ENCODE assay signal across 9 mouse cellular contexts in the genomic region with DNA sequence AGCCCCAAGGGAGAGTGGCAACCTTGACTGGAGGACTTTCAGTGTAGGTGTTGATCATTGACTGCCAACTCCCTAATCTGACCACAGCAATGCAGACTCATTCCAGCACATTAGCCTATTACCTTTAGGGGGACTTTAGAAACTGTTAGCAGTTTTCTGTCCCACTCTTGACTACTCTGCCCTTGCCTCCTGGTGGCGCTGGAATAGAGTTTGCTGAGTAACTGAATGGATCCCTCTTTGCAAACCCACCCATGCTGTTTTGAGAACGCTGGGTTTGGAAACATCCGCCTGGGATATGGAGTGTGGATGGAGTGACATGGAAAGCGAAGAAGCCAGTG. TPM values are rescaled to one million over a fixed set of nuclear protein-coding genes. Genes with fewer than 3 reads are reported as not detected.
DNase-seq lines count a peak whose midpoint lies in the region; ATAC-seq and TF ChIP-seq lines count a peak whose summit lies in the region.
"Had no signal": no experiment of that assay in that cellular context is flagged by ENCODE, and none has a peak within 500 bp of the region (broad histone marks: within the 10 kb centered on the region; RNA-seq: fewer than 3 reads in every experiment).

No protein-coding gene starts in this region.

- DNase-seq in kidney, postnatal 10 days = no peak
- DNase-seq in gastrocnemius, adult 18-20 months (ENCODE audit: low spot score) = no peak
- DNase-seq in thymus, adult 2 months = no peak

- H3K4me1 ChIP-seq in kidney, embryonic 16.5 days (ENCODE audit: insufficient read depth, low read length) = peaks cover 10% of the 10 kb centered on the region
- H3K4me1 ChIP-seq in embryonic facial prominence, embryonic 12.5 days = no peaks in the 10 kb centered on the region
- H3K4me1 ChIP-seq in hindbrain, embryonic 15.5 days (replicated peaks) = peaks cover 10% of the 10 kb centered on the region
- peaks cover 12% of the 10 kb centered on the region; the same call in 1 of the 2 replicates for H3K4me1 ChIP-seq in midbrain, embryonic 15.5 days
- no peaks in the 10 kb centered on the region for H3K4me1 ChIP-seq in thymus, adult 2 months (replicated peaks; ENCODE audit: control insufficient read depth, insufficient read depth, low read length)

- WGBS in kidney, embryonic 16.5 days = 56% methylated on average over 4 of the region's 4 CpGs
- 48% methylated on average over 4 of the region's 4 CpGs for WGBS in embryonic facial prominence, embryonic 12.5 days
- 50% methylated on average over 4 of the region's 4 CpGs for WGBS in hindbrain, embryonic 15.5 days
- WGBS in midbrain, embryonic 15.5 days = 48% methylated on average over 4 of the region's 4 CpGs
- WGBS in thymus, adult 2 months = 65% methylated on average over 4 of the region's 4 CpGs

- H3K4me3 ChIP-seq in kidney, embryonic 16.5 days (ENCODE audit: low read length) = peak overlapping the region; percentile 60
- H3K4me3 ChIP-seq in embryonic facial prominence, embryonic 12.5 days = peak overlapping the region; percentile 43
- peak overlapping the region; percentile 68 for H3K4me3 ChIP-seq in hindbrain, embryonic 15.5 days
- H3K4me3 ChIP-seq in midbrain, embryonic 15.5 days = peak overlapping the region; percentile 58
- H3K4me3 ChIP-seq in thymus, adult 2 months (ENCODE audit: control insufficient read depth, insufficient read depth, low read length) = no peak overlapping the region

- H3K27ac ChIP-seq in kidney, embryonic 16.5 days (ENCODE audit: low read length) = no peak overlapping the region
- H3K27ac ChIP-seq in embryonic facial prominence, embryonic 12.5 days = no peak overlapping the region
- no peak overlapping the region for H3K27ac ChIP-seq in hindbrain, embryonic 15.5 days (replicated peaks)
- H3K27ac ChIP-seq in midbrain, embryonic 15.5 days = no peak overlapping the region
- no peak overlapping the region for H3K27ac ChIP-seq in thymus, adult 2 months (ENCODE audit: control insufficient read depth, insufficient read depth, low read length)

- no peak for ATAC-seq in kidney, embryonic 16.5 days (ENCODE audit: low FRiP score, low TSS enrichment)
- ATAC-seq in embryonic facial prominence, embryonic 12.5 days (ENCODE audit: insufficient number of reproducible peaks, insufficient read depth, low FRiP score, low TSS enrichment) = no peak
- ATAC-seq in hindbrain, embryonic 15.5 days (ENCODE audit: low FRiP score, low read depth) = 0 out of 2 replicates have a peak, but pooled peaks have one; percentile 2
- no peak; the same call in 1 of the 2 replicates for ATAC-seq in midbrain, embryonic 15.5 days (replicated peaks)
- no peak for ATAC-seq in inflammation-experienced regulatory T-cells, adult 6 months

- H3K9me3 ChIP-seq in kidney, embryonic 16.5 days (ENCODE audit: low read length) = no peaks in the 10 kb centered on the region
- H3K9me3 ChIP-seq in embryonic facial prominence, embryonic 12.5 days = no peaks in the 10 kb centered on the region
- no peaks in the 10 kb centered on the region for H3K9me3 ChIP-seq in hindbrain, embryonic 15.5 days
- no peaks in the 10 kb centered on the region for H3K9me3 ChIP-seq in midbrain, embryonic 15.5 days

- no peak for TF ChIP-seq CTCF in thymus, adult 2 months (IDR thresholded peaks at IDR 0.05; ENCODE audit: borderline replicate concordance, control insufficient read depth, extremely low read depth, insufficient read depth, low read length, poor library complexity)

- H3K36me3 ChIP-seq in kidney, embryonic 16.5 days (ENCODE audit: insufficient read depth, low read length) = no peaks in the 10 kb centered on the region
- no peaks in the 10 kb centered on the region for H3K36me3 ChIP-seq in embryonic facial prominence, embryonic 12.5 days
- no peaks in the 10 kb centered on the region for H3K36me3 ChIP-seq in hindbrain, embryonic 15.5 days
- no peaks in the 10 kb centered on the region for H3K36me3 ChIP-seq in midbrain, embryonic 15.5 days (replicated peaks)
- H3K36me3 ChIP-seq in thymus, adult 2 months (ENCODE audit: control insufficient read depth, insufficient read depth, low read length) = no peaks in the 10 kb centered on the region

- no peak for TF ChIP-seq POLR2A in thymus, adult 2 months (IDR thresholded peaks at IDR 0.05; ENCODE audit: control insufficient read depth, extremely low read depth, insufficient read depth, low read length, poor library complexity)

- H3K9ac ChIP-seq in kidney, embryonic 16.5 days (replicated peaks; ENCODE audit: low read length) = peak overlapping the region; percentile 40; the same call in 1 of the 2 replicates
- H3K9ac ChIP-seq in embryonic facial prominence, embryonic 12.5 days = 0 out of 2 replicates have a peak overlapping the region, but pooled peaks have one; percentile 41
- peak overlapping the region; percentile 67 for H3K9ac ChIP-seq in hindbrain, embryonic 15.5 days
- H3K9ac ChIP-seq in midbrain, embryonic 15.5 days = no peak overlapping the region

- H3K4me2 ChIP-seq in kidney, embryonic 16.5 days (replicated peaks; ENCODE audit: low read depth, low read length) = peak overlapping the region; percentile 73
- peak overlapping the region; percentile 83 for H3K4me2 ChIP-seq in embryonic facial prominence, embryonic 12.5 days (replicated peaks)
- peak overlapping the region; percentile 100 for H3K4me2 ChIP-seq in hindbrain, embryonic 15.5 days
- H3K4me2 ChIP-seq in midbrain, embryonic 15.5 days = peak overlapping the region; percentile 97

- peaks cover 34% of the 10 kb centered on the region for H3K27me3 ChIP-seq in kidney, embryonic 16.5 days (ENCODE audit: insufficient read depth, low read length)
- H3K27me3 ChIP-seq in embryonic facial prominence, embryonic 12.5 days = peaks cover 36% of the 10 kb centered on the region
- peaks cover 33% of the 10 kb centered on the region for H3K27me3 ChIP-seq in hindbrain, embryonic 15.5 days
- peaks cover 31% of the 10 kb centered on the region for H3K27me3 ChIP-seq in midbrain, embryonic 15.5 days (replicated peaks)
- peaks cover 10% of the 10 kb centered on the region; the same call in 1 of the 2 replicates for H3K27me3 ChIP-seq in thymus, adult 2 months (ENCODE audit: control insufficient read depth, insufficient read depth, low read length)

RNA-seq across cellular contexts. Expression of a gene that starts 0.6 kb away (rescaled TPM):
- 5.0 and 5.5 TPM in 2 replicates for polyA plus RNA-seq in kidney, embryonic 16.5 days (2015; fragmentation: Nextera tagmentation; extraction: Ambion mirVana)
- 1.5 and 2.2 TPM in 2 replicates for polyA plus RNA-seq in embryonic facial prominence, embryonic 12.5 days (2016; fragmentation: Nextera tagmentation; extraction: Ambion mirVana)
- 9.3 and 10.1 TPM in 2 replicates for polyA plus RNA-seq in hindbrain, embryonic 15.5 days (2015; fragmentation: Nextera tagmentation; extraction: Ambion mirVana)
- 7.0 and 8.5 TPM in 2 replicates for polyA plus RNA-seq in midbrain, embryonic 15.5 days (2015; fragmentation: Nextera tagmentation; extraction: Ambion mirVana)
- not detected for polyA plus RNA-seq in inflammation-experienced regulatory T-cells, adult 6 months (2017; shearing (Covaris generic))
- under 1 TPM; 0.48 to 0.69 TPM for total RNA-seq in gastrocnemius, adult 18-20 months (2021)
- 0.15 and 0.35 TPM in 2 replicates for polyA plus RNA-seq in thymus, adult 2 months (2012; rRNA removed)
- polyA plus RNA-seq: spleen, adult 2 months had no signal
